Mouse (Mus musculus) cortical plate, adult 2 months (tissue): Measurements from ENCODE around the gene Hivep1.

ENCODE experiments used
- CTCF ChIP-seq: fragments of 200-500 bp; IDR thresholded peaks from 2 replicates; pipeline ENCODE4 v1.5.1; 2011; ENCODE audit warnings: mild to moderate bottlenecking, control low read depth, low read length; ENCODE audit not compliant: insufficient read depth; ENCODE audit errors: extremely low read depth
- POLR2A ChIP-seq: fragments of 200-500 bp; IDR thresholded peaks from 2 replicates; pipeline ENCODE4 v1.6.1; 2011; ENCODE audit warnings: mild to moderate bottlenecking, low read length, control low read depth; ENCODE audit not compliant: insufficient read depth; ENCODE audit errors: extremely low read depth

DNA sequence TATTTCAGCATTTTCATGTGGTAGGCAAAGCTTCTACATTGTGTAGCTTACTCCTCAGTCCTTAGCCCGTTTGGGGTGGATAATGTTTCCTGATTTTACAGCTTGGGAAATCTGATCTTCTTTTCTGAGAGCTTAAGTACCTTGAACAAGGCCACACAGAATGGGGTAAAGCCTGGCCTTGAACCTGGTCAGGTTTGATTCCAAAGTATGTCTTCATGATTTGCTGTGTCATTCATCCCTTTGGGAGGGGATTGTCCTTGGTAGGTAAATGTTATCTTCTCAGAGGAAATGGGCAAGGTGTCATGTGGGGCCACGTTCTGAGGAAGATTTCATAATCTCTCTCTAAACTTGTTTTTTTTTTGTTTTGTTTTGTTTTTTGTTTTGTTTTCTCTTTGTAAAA is 1.8 kb downstream of the Hivep1 start:
- no peak for TF ChIP-seq CTCF
- TF ChIP-seq POLR2A: no peak
